Mouse (Mus musculus) liver, embryonic 12.5 days (tissue): Measurements from ENCODE around the gene Defb29. TPM values are rescaled to one million over a fixed set of nuclear protein-coding genes. Genes with fewer than 3 reads are reported as not detected.

ENCODE experiments used
- ATAC-seq: fragments of 200-750 bp; cut with Nextera tagmentation; 2 replicates; pipeline ENCODE4 v1.8.0; 2017; ENCODE audit warnings: moderate number of reproducible peaks, mild to moderate bottlenecking, moderate library complexity
- H3K27ac ChIP-seq: fragments of 300-500 bp; sonication (generic); 2 replicates; pipeline ENCODE4 v1.5.1; 2016; ENCODE audit warnings: mild to moderate bottlenecking
- H3K27me3 ChIP-seq: fragments of 300-500 bp; sonication (generic); replicated peaks from 2 replicates; pipeline ENCODE4 v1.6.1; 2016; ENCODE audit warnings: mild to moderate bottlenecking, moderate library complexity
- H3K36me3 ChIP-seq: fragments of 300-500 bp; sonication (generic); 2 replicates; pipeline ENCODE4 v1.6.1; 2016; ENCODE audit warnings: mild to moderate bottlenecking, moderate library complexity
- H3K4me1 ChIP-seq: fragments of 300-500 bp; sonication (generic); 2 replicates; pipeline ENCODE4 v1.6.1; 2016
- H3K4me2 ChIP-seq: fragments of 300-500 bp; sonication (generic); 2 replicates; pipeline ENCODE4 v1.6.1; 2016; ENCODE audit warnings: mild to moderate bottlenecking, moderate library complexity
- H3K4me3 ChIP-seq: fragments of 300-500 bp; sonication (generic); 2 replicates; pipeline ENCODE4 v1.5.1; 2016; ENCODE audit warnings: mild to moderate bottlenecking, moderate library complexity
- H3K9ac ChIP-seq: fragments of 300-500 bp; sonication (generic); 2 replicates; pipeline ENCODE4 v1.6.1; 2016; ENCODE audit warnings: mild to moderate bottlenecking, moderate library complexity
- H3K9me3 ChIP-seq: fragments of 300-500 bp; sonication (generic); replicated peaks from 2 replicates; pipeline ENCODE4 v1.6.1; 2016; ENCODE audit warnings: mild to moderate bottlenecking, moderate library complexity
- WGBS: fragments of 180-500 bp; shearing (Covaris S2); methylation state at CpG from one replicate; pipeline ENCODE4 v1.1.7; 2016; ENCODE audit not compliant: insufficient replicate concordance; 5-methylcytosine and 5-hydroxymethylcytosine counted together
- polyA plus RNA-seq: library from polyadenylated mRNA; unstranded; fragments of >200 nt; fragmentation: Nextera tagmentation; extraction: Ambion mirVana; gene quantifications from 2 replicates; pipeline ENCODE4 v1.2.1, GENCODE M21; 2016

The Defb29 gene
- polyA plus RNA-seq, 1 experiment from 2014 or later, result not detected

GRCm38 (mm10) chr2:152556655-152557054, 16.8 kb upstream of the Defb29 start:
- ATAC-seq, result no peak
- no peak overlapping the region for H3K4me3 ChIP-seq
- no peaks in the 10 kb centered on the region; the same call in 1 of the 2 replicates for H3K27me3 ChIP-seq
- whole genome bisulfite sequencing, result 63% methylated on average over 7 of the region's 7 CpGs
- H3K4me1 ChIP-seq, result no peaks in the 10 kb centered on the region
- H3K9me3 ChIP-seq, result no peaks in the 10 kb centered on the region
- H3K9ac ChIP-seq, result no peak overlapping the region
- no peak overlapping the region for H3K4me2 ChIP-seq
- no peaks in the 10 kb centered on the region for H3K36me3 ChIP-seq
- H3K27ac ChIP-seq, result no peak overlapping the region

GRCm38 (mm10) chr2:152553774-152554423, 14.0 kb upstream of the Defb29 start:
- H3K9me3 ChIP-seq, result no peaks in the 10 kb centered on the region
- no peak overlapping the region for H3K27ac ChIP-seq
- no peak overlapping the region for H3K4me2 ChIP-seq
- H3K36me3 ChIP-seq, result no peaks in the 10 kb centered on the region
- no peak overlapping the region for H3K4me3 ChIP-seq
- H3K27me3 ChIP-seq, result no peaks in the 10 kb centered on the region; the same call in 1 of the 2 replicates
- H3K4me1 ChIP-seq, result no peaks in the 10 kb centered on the region
- WGBS, result 11% methylated on average over 16 of the region's 16 CpGs
- no peak for ATAC-seq
- no peak overlapping the region for H3K9ac ChIP-seq

- Histone ChIP-seq H3K27ac (no peak overlapping the region), H3K9me3 (no peaks in the 10 kb centered on the region), H3K36me3 (no peaks in the 10 kb centered on the region)
Observed at GRCm38 (mm10) chr2:152548124-152548523, 8.2 kb upstream of the Defb29 start.

GRCm38 (mm10) chr2:152544691-152545090, 4.8 kb upstream of the Defb29 start:
- Histone ChIP-seq H3K27me3 (no peaks in the 10 kb centered on the region; the same call in 1 of the 2 replicates), H3K36me3 (no peaks in the 10 kb centered on the region), H3K4me2 (no peak overlapping the region), H3K4me3 (no peak overlapping the region), H3K9me3 (no peaks in the 10 kb centered on the region), H3K4me1 (no peaks in the 10 kb centered on the region), H3K27ac (no peak overlapping the region), H3K9ac (no peak overlapping the region)
- ATAC-seq, result no peak
- 25% methylated on average over 4 of the region's 4 CpGs for WGBS

More at GRCm38 (mm10) chr2:152548124-152548523, 8.2 kb upstream of the Defb29 start:
- Histone ChIP-seq H3K27me3 (no peaks in the 10 kb centered on the region), H3K4me2 (no peak overlapping the region), H3K4me3 (no peak overlapping the region), H3K9ac (no peak overlapping the region), H3K4me1 (no peaks in the 10 kb centered on the region)
- 55% methylated on average over 5 of the region's 5 CpGs for WGBS
- no peak for ATAC-seq

GRCm38 (mm10) chr2:152543478-152543877, 3.6 kb upstream of the Defb29 start:
- no peak overlapping the region for H3K4me3 ChIP-seq
- no peaks in the 10 kb centered on the region for H3K36me3 ChIP-seq
- WGBS, result 65% methylated on average over 4 of the region's 4 CpGs
- no peak overlapping the region for H3K9ac ChIP-seq
- no peaks in the 10 kb centered on the region for H3K4me1 ChIP-seq
- no peak overlapping the region for H3K27ac ChIP-seq
- H3K9me3 ChIP-seq, result no peaks in the 10 kb centered on the region
- H3K27me3 ChIP-seq, result no peaks in the 10 kb centered on the region; the same call in 1 of the 2 replicates
- no peak for ATAC-seq
- no peak overlapping the region for H3K4me2 ChIP-seq

GRCm38 (mm10) chr2:152542897-152543296, 3.0 kb upstream of the Defb29 start:
- Histone ChIP-seq H3K27me3 (no peaks in the 10 kb centered on the region; the same call in 1 of the 2 replicates), H3K4me1 (no peaks in the 10 kb centered on the region), H3K9ac (no peak overlapping the region), H3K4me2 (no peak overlapping the region), H3K36me3 (no peaks in the 10 kb centered on the region), H3K9me3 (no peaks in the 10 kb centered on the region), H3K4me3 (no peak overlapping the region), H3K27ac (no peak overlapping the region)
- 53% methylated on average over 2 of the region's 2 CpGs for WGBS
- ATAC-seq, result no peak

GRCm38 (mm10) chr2:152541979-152542378, 2.1 kb upstream of the Defb29 start:
- no peak for ATAC-seq
- 42% methylated on average over 9 of the region's 9 CpGs for WGBS

GRCm38 (mm10) chr2:152517981-152518380, 21.9 kb downstream of the Defb29 start, which contains the start of gene Defb28:
TSS of gene Defb28 (plus strand) at chr2:152518255.
- no peak within 1 kb of the TSS for H3K27ac ChIP-seq
- H3K9me3 ChIP-seq, result no peaks in the 10 kb centered on the region
- H3K27me3 ChIP-seq, result no peaks in the 10 kb centered on the region
- no peaks in the 10 kb centered on the region for H3K4me1 ChIP-seq
- no peak for ATAC-seq
- no peak within 1 kb of the TSS for H3K4me2 ChIP-seq
- H3K9ac ChIP-seq, result no peak within 1 kb of the TSS
- H3K4me3 ChIP-seq, result no peak within 1 kb of the TSS
- no peaks in the 10 kb centered on the region for H3K36me3 ChIP-seq
- 56% methylated on average over 4 of the region's 4 CpGs for WGBS

More at GRCm38 (mm10) chr2:152541979-152542378, 2.1 kb upstream of the Defb29 start:
- no peaks in the 10 kb centered on the region for H3K9me3 ChIP-seq
- H3K27ac ChIP-seq, result no peak overlapping the region
- H3K27me3 ChIP-seq, result no peaks in the 10 kb centered on the region; the same call in 1 of the 2 replicates
- no peak overlapping the region for H3K4me2 ChIP-seq
- H3K36me3 ChIP-seq, result no peaks in the 10 kb centered on the region
- H3K9ac ChIP-seq, result no peak overlapping the region
- no peaks in the 10 kb centered on the region for H3K4me1 ChIP-seq
- no peak overlapping the region for H3K4me3 ChIP-seq

GRCm38 (mm10) chr2:152516084-152516483, 23.8 kb downstream of the Defb29 start:
- H3K9ac ChIP-seq, result no peak overlapping the region
- H3K36me3 ChIP-seq, result no peaks in the 10 kb centered on the region
- no peak overlapping the region for H3K27ac ChIP-seq
- H3K4me1 ChIP-seq, result no peaks in the 10 kb centered on the region
- 66% methylated on average over 4 of the region's 4 CpGs for WGBS
- no peaks in the 10 kb centered on the region for H3K9me3 ChIP-seq
- no peak overlapping the region for H3K4me3 ChIP-seq
- no peak overlapping the region for H3K4me2 ChIP-seq
- no peak for ATAC-seq
- H3K27me3 ChIP-seq, result no peaks in the 10 kb centered on the region

- no peak within 1 kb of the TSS for H3K27ac ChIP-seq
- no peak within 1 kb of the TSS for H3K4me3 ChIP-seq
- 74% methylated on average over 1 of the region's 1 CpGs for WGBS
- H3K27me3 ChIP-seq, result no peaks in the 10 kb centered on the region
- no peak within 1 kb of the TSS for H3K4me2 ChIP-seq
- no peak within 1 kb of the TSS for H3K9ac ChIP-seq
- H3K36me3 ChIP-seq, result no peaks in the 10 kb centered on the region
- no peaks in the 10 kb centered on the region for H3K4me1 ChIP-seq
- ATAC-seq, result no peak
- no peaks in the 10 kb centered on the region for H3K9me3 ChIP-seq
Observed at GRCm38 (mm10) chr2:152511592-152511991, 28.3 kb downstream of the Defb29 start, which contains the start of gene Defb26. TSS of gene Defb26 (minus strand) at chr2:152511692.

- 53% methylated on average over 2 of the region's 2 CpGs for WGBS
- ATAC-seq, result no peak
- no peaks in the 10 kb centered on the region for H3K27me3 ChIP-seq
- no peak overlapping the region for H3K4me2 ChIP-seq
- no peak overlapping the region for H3K4me3 ChIP-seq
- no peak overlapping the region for H3K27ac ChIP-seq
- no peak overlapping the region for H3K9ac ChIP-seq
- no peaks in the 10 kb centered on the region for H3K36me3 ChIP-seq
- no peaks in the 10 kb centered on the region for H3K9me3 ChIP-seq
- H3K4me1 ChIP-seq, result no peaks in the 10 kb centered on the region
Observed at GRCm38 (mm10) chr2:152503950-152504349, 35.9 kb downstream of the Defb29 start.

GRCm38 (mm10) chr2:152500863-152501229, 39.1 kb downstream of the Defb29 start:
- Histone ChIP-seq H3K36me3 (no peaks in the 10 kb centered on the region), H3K27ac (no peak overlapping the region), H3K27me3 (no peaks in the 10 kb centered on the region), H3K9me3 (no peaks in the 10 kb centered on the region), H3K4me1 (no peaks in the 10 kb centered on the region), H3K4me3 (no peak overlapping the region), H3K9ac (no peak overlapping the region), H3K4me2 (no peak overlapping the region)
- 61% methylated on average over 6 of the region's 6 CpGs for WGBS
- no peak for ATAC-seq
